Mouse (Mus musculus) lung, embryonic 14.5 days (tissue): ENCODE measurements around the gene B4galnt3. TPM values are rescaled to one million over a fixed set of nuclear protein-coding genes. Genes with fewer than 3 reads are reported as not detected.
A peak's percentile ranks its signal among the peaks of the same experiment; 100 is the strongest.

ENCODE experiments used
- ATAC-seq: fragments of 200-750 bp; cut with Nextera tagmentation; 2 replicates; pipeline ENCODE4 v1.8.0; 2017; ENCODE audit warnings: mild to moderate bottlenecking, moderate TSS enrichment, moderate library complexity; ENCODE audit not compliant: insufficient read depth
- DNase-seq: peaks from one replicate; pipeline ENCODE4 v3.0.0-alpha.2; 2015
- H3K27ac ChIP-seq: fragments of 300-500 bp; sonication (generic); 2 replicates; pipeline ENCODE4 v1.5.1; 2014; ENCODE audit warnings: low read depth, mild to moderate bottlenecking, moderate library complexity
- H3K27me3 ChIP-seq: fragments of 300-500 bp; sonication (generic); 2 replicates; pipeline ENCODE4 v1.6.1; 2014; ENCODE audit warnings: low read length, control low read depth; ENCODE audit not compliant: insufficient read depth
- H3K36me3 ChIP-seq: fragments of 300-500 bp; sonication (generic); 2 replicates; pipeline ENCODE4 v1.6.1; 2014; ENCODE audit warnings: control low read depth; ENCODE audit not compliant: insufficient read depth
- H3K4me1 ChIP-seq: fragments of 300-500 bp; sonication (generic); 2 replicates; pipeline ENCODE4 v1.6.1; 2014; ENCODE audit warnings: antibody characterized with exemption, control low read depth; ENCODE audit not compliant: insufficient read depth
- H3K4me2 ChIP-seq: fragments of 300-500 bp; sonication (generic); 2 replicates; pipeline ENCODE4 v1.6.1; 2014; ENCODE audit warnings: mild to moderate bottlenecking
- H3K4me3 ChIP-seq: fragments of 300-500 bp; sonication (generic); 2 replicates; pipeline ENCODE4 v1.5.1; 2014; ENCODE audit warnings: low read depth, low read length
- H3K9ac ChIP-seq: fragments of 300-500 bp; sonication (generic); 2 replicates; pipeline ENCODE4 v1.6.1; 2014
- H3K9me3 ChIP-seq: fragments of 300-500 bp; sonication (generic); 2 replicates; pipeline ENCODE4 v1.6.1; 2016; ENCODE audit warnings: low read depth, low read length, control low read depth
- CTCF ChIP-seq: IDR thresholded peaks from 2 replicates; pipeline ENCODE4 v1.5.1; 2016; ENCODE audit warnings: antibody characterized with exemption, low read depth
- WGBS: fragments of 180-500 bp; shearing (Covaris S2); extraction: QIAGEN DNeasy Blood & Tissue Kit; methylation state at CpG from one replicate; pipeline ENCODE4 v1.1.7; 2014; 5-methylcytosine and 5-hydroxymethylcytosine counted together
- polyA plus RNA-seq: library from polyadenylated mRNA; unstranded; fragments of >200 nt; fragmentation: Nextera tagmentation; extraction: Ambion mirVana; gene quantifications from 2 replicates; pipeline ENCODE4 v1.2.1, GENCODE M21; 2014

The B4galnt3 gene
- polyA plus RNA-seq, 1 experiment from 2014 or later = 0.09 TPM

GRCm38 (mm10) chr6:120179756-120180206 is 114.6 kb downstream of the B4galnt3 start:
- H3K27ac ChIP-seq = no peak overlapping the region
- no peaks in the 10 kb centered on the region for H3K9me3 ChIP-seq
- no peak for TF ChIP-seq CTCF
- H3K9ac ChIP-seq = no peak overlapping the region
- H3K4me1 ChIP-seq = 0 out of 2 replicates have a peak, but pooled peaks cover under 1% of the 10 kb centered on the region
- H3K4me2 ChIP-seq = no peak overlapping the region
- no peaks in the 10 kb centered on the region for H3K36me3 ChIP-seq
- H3K27me3 ChIP-seq = no peaks in the 10 kb centered on the region
- ATAC-seq (no peak), DNase-seq (no peak)
- 72% methylated on average over 8 of the region's 8 CpGs for WGBS
- no peak overlapping the region for H3K4me3 ChIP-seq

GRCm38 (mm10) chr6:120179044-120179755 is 115.2 kb downstream of the B4galnt3 start:
- H3K9me3 ChIP-seq = no peaks in the 10 kb centered on the region
- WGBS = 82% methylated on average over 6 of the region's 6 CpGs
- H3K27me3 ChIP-seq = no peaks in the 10 kb centered on the region
- H3K4me2 ChIP-seq = no peak overlapping the region
- ATAC-seq (no peak), DNase-seq (no peak)
- H3K9ac ChIP-seq = no peak overlapping the region
- TF ChIP-seq CTCF = no peak
- 0 out of 2 replicates have a peak, but pooled peaks cover 2% of the 10 kb centered on the region for H3K4me1 ChIP-seq
- no peak overlapping the region for H3K27ac ChIP-seq
- no peaks in the 10 kb centered on the region for H3K36me3 ChIP-seq
- no peak overlapping the region for H3K4me3 ChIP-seq

GRCm38 (mm10) chr6:120175650-120176049 is 118.7 kb downstream of the B4galnt3 start:
- WGBS = 91% methylated on average over 4 of the region's 4 CpGs
- no peak for DNase-seq
- Histone ChIP-seq H3K36me3 (no peaks in the 10 kb centered on the region), H3K9me3 (no peaks in the 10 kb centered on the region), H3K4me1 (0 out of 2 replicates have a peak, but pooled peaks cover 2% of the 10 kb centered on the region), H3K4me3 (no peak overlapping the region), H3K4me2 (no peak overlapping the region), H3K27me3 (no peaks in the 10 kb centered on the region), H3K27ac (no peak overlapping the region), H3K9ac (no peak overlapping the region)
- no peak for TF ChIP-seq CTCF
- no peak for ATAC-seq

GRCm38 (mm10) chr6:120174602-120175115 is 119.7 kb downstream of the B4galnt3 start:
- Histone ChIP-seq H3K27me3 (no peaks in the 10 kb centered on the region), H3K27ac (peak overlapping the region; percentile 63), H3K9ac (no peak overlapping the region), H3K9me3 (no peaks in the 10 kb centered on the region), H3K4me1 (0 out of 2 replicates have a peak, but pooled peaks cover 2% of the 10 kb centered on the region), H3K36me3 (no peaks in the 10 kb centered on the region), H3K4me2 (no peak overlapping the region), H3K4me3 (no peak overlapping the region)
- peak; percentile 30 for DNase-seq
- 35% methylated on average over 7 of the region's 7 CpGs for WGBS
- TF ChIP-seq CTCF = no peak
- ATAC-seq = peak; percentile 84

GRCm38 (mm10) chr6:120174028-120174601 is 120.2 kb downstream of the B4galnt3 start:
- H3K4me1 ChIP-seq = 0 out of 2 replicates have a peak, but pooled peaks cover 2% of the 10 kb centered on the region
- H3K27ac ChIP-seq = peak overlapping the region; percentile 63
- WGBS = 44% methylated on average over 6 of the region's 6 CpGs

GRCm38 (mm10) chr6:120172294-120173017 is 121.9 kb downstream of the B4galnt3 start:
- Histone ChIP-seq H3K9me3 (no peaks in the 10 kb centered on the region), H3K4me2 (no peak overlapping the region), H3K36me3 (no peaks in the 10 kb centered on the region), H3K27me3 (no peaks in the 10 kb centered on the region), H3K27ac (no peak overlapping the region), H3K9ac (no peak overlapping the region), H3K4me1 (0 out of 2 replicates have a peak, but pooled peaks cover 2% of the 10 kb centered on the region), H3K4me3 (no peak overlapping the region)
- no peak for DNase-seq
- no peak for TF ChIP-seq CTCF
- ATAC-seq = no peak
- 75% methylated on average over 8 of the region's 8 CpGs for WGBS

More at GRCm38 (mm10) chr6:120174028-120174601, 120.2 kb downstream of the B4galnt3 start:
- DNase-seq (no peak), ATAC-seq (no peak)
- no peak overlapping the region for H3K4me2 ChIP-seq
- no peaks in the 10 kb centered on the region for H3K27me3 ChIP-seq
- no peak overlapping the region for H3K4me3 ChIP-seq
- H3K9me3 ChIP-seq = no peaks in the 10 kb centered on the region
- no peak for TF ChIP-seq CTCF
- H3K36me3 ChIP-seq = no peaks in the 10 kb centered on the region
- no peak overlapping the region for H3K9ac ChIP-seq
